Mouse (Mus musculus): Measurements from ENCODE around the gene Gm5773.
"Not testable (repeated sequence)": the region's sequence is repeated elsewhere in the genome, so short reads cannot be mapped to it uniquely, and the experiment has no call there.

The Gm5773 gene

GRCm38 (mm10) chr3:93772700-93773099, at the start of gene Gm5773:
Gene Gm5773, plus strand, starts transcription at chr3:93773000.
- not testable (repeated sequence) for DNase-seq (ENCODE audit: low spot score in 2 of 2)

DNA sequence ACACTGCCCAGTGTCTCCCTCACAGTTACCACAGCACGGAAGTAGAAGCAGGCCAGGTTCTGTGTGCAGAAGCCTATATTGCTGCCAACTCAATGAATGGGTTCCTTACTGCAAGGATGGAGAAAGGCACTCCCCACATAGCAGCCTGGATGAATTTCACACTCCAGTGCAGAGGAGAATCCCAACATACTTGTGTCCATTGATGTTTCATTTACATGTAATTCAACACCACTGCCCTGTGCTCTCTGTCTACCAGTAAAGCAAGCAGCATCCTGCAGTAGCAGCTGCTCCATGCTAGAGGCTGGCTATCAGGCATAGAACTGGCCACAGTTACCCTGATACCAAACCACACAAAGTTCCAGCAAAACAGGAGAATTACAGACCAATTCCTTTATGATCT, 27.3 kb upstream of the Gm5773 start:
- DNase-seq (ENCODE audit: low spot score in 2 of 2): not testable (repeated sequence)

- not testable (repeated sequence) for DNase-seq (ENCODE audit: low spot score in 2 of 2)
Observed at GRCm38 (mm10) chr3:93754022-93754421, 18.8 kb upstream of the Gm5773 start.

- not testable (repeated sequence) for DNase-seq (ENCODE audit: low spot score in 2 of 2)
Observed at GRCm38 (mm10) chr3:93796098-93796497, 23.3 kb downstream of the Gm5773 start, which contains the start of gene Tdpoz4. Gene Tdpoz4, plus strand, starts transcription at chr3:93796398.

- not testable (repeated sequence) for DNase-seq (ENCODE audit: low spot score in 2 of 2)
Observed at GRCm38 (mm10) chr3:93813341-93813740, 40.5 kb downstream of the Gm5773 start.
